Mouse (Mus musculus): ENCODE data around the gene Magi1. TPM values are rescaled to one million over a fixed set of nuclear protein-coding genes. Genes with fewer than 3 reads are reported as not detected.

The Magi1 gene
- polyA plus RNA-seq, 1 experiment = 39.5 TPM

DNA sequence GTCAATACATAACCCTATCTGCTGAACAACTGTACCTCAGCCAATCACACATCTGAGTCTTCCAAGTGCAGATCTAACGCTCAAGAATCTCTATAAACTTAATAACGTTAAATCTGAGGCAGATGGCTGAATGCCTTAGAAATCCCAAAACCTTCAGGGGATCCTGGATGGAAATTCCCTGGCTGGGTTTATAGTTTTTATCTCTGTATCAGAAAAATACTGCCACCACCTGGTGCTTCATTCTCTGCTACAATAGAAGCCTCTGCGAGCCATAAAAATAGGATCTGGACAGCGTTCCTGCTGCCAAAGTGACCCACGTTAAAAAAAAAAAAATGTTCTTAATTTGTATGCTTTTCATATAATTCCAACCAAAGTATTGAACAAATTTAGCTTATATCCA lies 162.2 kb downstream of the Magi1 start:
- Histone ChIP-seq H3K27ac (ENCODE audit: insufficient read depth, low read length) (no peak overlapping the region), H3K27me3 (ENCODE audit: control insufficient read depth, insufficient read depth, low read length) (no peaks in the 10 kb centered on the region), H3K4me3 (replicated peaks; ENCODE audit: insufficient read depth, low read depth, low read length) (no peak overlapping the region), H3K4me1 (ENCODE audit: control insufficient read depth, insufficient read depth, low read length) (peaks cover 17% of the 10 kb centered on the region)
- TF ChIP-seq CTCF (IDR thresholded peaks at IDR 0.05; ENCODE audit: borderline replicate concordance, insufficient read depth, low read depth, low read length) (no peak), POLR2A (IDR thresholded peaks at IDR 0.05; ENCODE audit: borderline replicate concordance, insufficient read depth, low read length) (no peak)
- 10% methylated on average over 5 of the region's 5 CpGs for WGBS
- peak in 1 of 2 experiments; percentile 57 for DNase-seq

DNA sequence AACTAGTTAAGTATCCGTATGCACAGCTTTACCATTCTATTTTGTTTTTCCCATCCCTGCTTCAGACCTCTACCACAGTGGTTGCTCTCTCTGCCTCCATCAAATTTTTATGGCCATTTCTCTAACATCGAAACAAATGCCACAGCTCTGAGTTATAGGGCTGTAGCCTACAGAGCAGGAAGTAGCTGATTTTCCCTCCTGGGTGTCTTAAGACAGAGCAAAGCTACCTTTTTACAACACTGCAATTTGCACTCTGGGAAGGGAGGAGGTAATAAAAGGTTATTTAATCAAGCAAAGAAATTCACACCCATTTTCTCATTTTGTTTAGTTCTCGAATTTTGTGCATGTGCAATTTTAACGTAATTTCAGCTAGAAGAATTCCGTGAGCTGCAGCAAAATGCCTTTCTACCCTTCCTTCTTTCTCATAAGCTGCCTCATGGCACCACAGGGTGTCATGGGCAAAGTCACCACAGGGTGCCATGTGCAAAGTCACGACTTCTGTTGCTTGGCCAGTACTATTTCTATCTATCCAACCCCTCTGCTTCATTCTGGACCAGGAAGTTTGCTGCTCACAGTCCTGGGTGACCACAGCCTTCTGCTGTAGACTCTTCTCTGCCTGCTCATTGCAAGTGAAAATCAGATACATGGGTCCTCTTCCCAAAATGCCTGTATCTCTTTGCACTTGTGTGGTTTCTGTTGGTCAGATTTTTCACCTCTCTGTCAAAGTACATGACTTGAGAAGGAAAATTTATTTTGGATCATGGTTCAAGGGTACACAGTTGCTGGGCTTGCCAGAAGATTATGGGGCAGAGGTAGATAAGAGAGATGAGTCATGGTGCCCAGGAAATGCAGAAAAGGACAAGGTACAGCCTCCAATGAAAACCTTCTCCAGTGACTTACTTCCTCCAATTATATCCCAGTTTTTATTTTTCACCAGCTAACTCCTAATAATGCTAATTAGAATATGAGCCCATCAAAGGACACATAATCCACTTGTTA lies 167.0 kb downstream of the Magi1 start:
- 55% methylated on average over 6 of the region's 6 CpGs for WGBS
- DNase-seq = peak; percentile 44 to 72
- H3K27me3 ChIP-seq (ENCODE audit: control insufficient read depth, insufficient read depth, low read length) = no peaks in the 10 kb centered on the region
- TF ChIP-seq POLR2A (IDR thresholded peaks at IDR 0.05; ENCODE audit: borderline replicate concordance, insufficient read depth, low read length) = no peak
- TF ChIP-seq CTCF (IDR thresholded peaks at IDR 0.05; ENCODE audit: borderline replicate concordance, insufficient read depth, low read depth, low read length) = no peak
- peaks cover 7% of the 10 kb centered on the region for H3K4me1 ChIP-seq (ENCODE audit: control insufficient read depth, insufficient read depth, low read length)
- no peak overlapping the region for H3K27ac ChIP-seq (ENCODE audit: insufficient read depth, low read length)
- no peak overlapping the region for H3K4me3 ChIP-seq (replicated peaks; ENCODE audit: insufficient read depth, low read depth, low read length)

DNA sequence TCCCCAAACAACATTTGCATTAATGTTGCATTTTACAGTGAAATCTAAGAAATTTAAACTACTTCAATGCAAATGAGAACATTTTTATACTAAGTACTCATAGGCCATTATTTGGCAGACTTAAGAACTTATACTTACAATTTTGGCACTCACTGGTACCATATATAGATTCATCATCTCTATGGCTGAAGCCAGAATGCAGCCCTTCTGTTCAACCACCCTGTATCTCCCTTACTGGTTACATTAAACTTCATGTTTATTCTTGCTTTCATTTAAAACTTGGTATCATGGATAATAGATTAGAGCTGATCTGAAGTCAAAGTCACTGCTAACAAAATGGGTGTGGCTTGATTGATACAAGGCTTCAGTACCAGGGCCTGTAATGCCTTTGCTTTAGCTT lies 171.9 kb downstream of the Magi1 start:
- Histone ChIP-seq H3K4me3 (replicated peaks; ENCODE audit: insufficient read depth, low read depth, low read length) (no peak overlapping the region), H3K27me3 (ENCODE audit: control insufficient read depth, insufficient read depth, low read length) (no peaks in the 10 kb centered on the region), H3K27ac (ENCODE audit: insufficient read depth, low read length) (no peak overlapping the region), H3K4me1 (ENCODE audit: control insufficient read depth, insufficient read depth, low read length) (peaks cover 2% of the 10 kb centered on the region; the same call in 1 of the 2 replicates)
- DNase-seq = no peak
- TF ChIP-seq CTCF (IDR thresholded peaks at IDR 0.05; ENCODE audit: borderline replicate concordance, insufficient read depth, low read depth, low read length) (no peak), POLR2A (IDR thresholded peaks at IDR 0.05; ENCODE audit: borderline replicate concordance, insufficient read depth, low read length) (no peak)

DNA sequence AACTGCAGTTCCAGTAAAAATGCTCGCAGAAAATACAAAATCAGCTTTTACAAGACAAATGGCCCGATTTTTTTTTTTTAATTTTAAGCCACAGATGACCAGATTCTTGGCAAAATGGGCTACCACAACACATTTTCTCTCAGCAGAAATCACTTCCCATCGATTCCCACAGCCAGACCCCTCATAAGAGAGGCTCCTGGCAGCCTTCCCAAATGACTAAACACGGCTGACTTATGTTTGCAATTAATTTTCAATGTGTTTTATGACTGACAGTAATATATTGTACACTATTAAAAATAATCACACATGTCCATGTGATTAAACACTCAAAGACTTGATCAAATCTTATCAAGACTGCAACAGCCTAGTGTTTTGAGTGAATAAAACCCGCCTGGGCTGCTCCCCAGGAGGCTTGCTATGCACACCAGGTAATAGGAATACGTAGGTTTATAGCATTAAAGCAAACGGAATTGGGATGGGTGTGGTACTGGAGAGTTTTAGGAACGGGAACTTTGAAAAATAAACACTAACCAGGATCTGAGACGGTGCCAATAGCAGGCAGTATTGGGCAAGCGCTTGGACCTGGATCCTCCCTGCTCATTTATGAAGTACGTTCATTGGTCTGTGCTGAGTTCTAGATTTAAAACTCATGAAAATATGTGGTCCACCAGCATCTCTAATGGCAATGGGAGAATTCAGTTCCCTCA lies 176.2 kb downstream of the Magi1 start:
- 37% methylated on average over 11 of the region's 11 CpGs for WGBS
- Histone ChIP-seq H3K4me1 (ENCODE audit: control insufficient read depth, insufficient read depth, low read length) (no peaks in the 10 kb centered on the region), H3K4me3 (replicated peaks; ENCODE audit: insufficient read depth, low read depth, low read length) (no peak overlapping the region), H3K27me3 (ENCODE audit: control insufficient read depth, insufficient read depth, low read length) (no peaks in the 10 kb centered on the region), H3K27ac (ENCODE audit: insufficient read depth, low read length) (no peak overlapping the region)
- TF ChIP-seq POLR2A (IDR thresholded peaks at IDR 0.05; ENCODE audit: borderline replicate concordance, insufficient read depth, low read length) = no peak
- TF ChIP-seq CTCF (IDR thresholded peaks at IDR 0.05; ENCODE audit: borderline replicate concordance, insufficient read depth, low read depth, low read length) = no peak
- DNase-seq = no peak

DNA sequence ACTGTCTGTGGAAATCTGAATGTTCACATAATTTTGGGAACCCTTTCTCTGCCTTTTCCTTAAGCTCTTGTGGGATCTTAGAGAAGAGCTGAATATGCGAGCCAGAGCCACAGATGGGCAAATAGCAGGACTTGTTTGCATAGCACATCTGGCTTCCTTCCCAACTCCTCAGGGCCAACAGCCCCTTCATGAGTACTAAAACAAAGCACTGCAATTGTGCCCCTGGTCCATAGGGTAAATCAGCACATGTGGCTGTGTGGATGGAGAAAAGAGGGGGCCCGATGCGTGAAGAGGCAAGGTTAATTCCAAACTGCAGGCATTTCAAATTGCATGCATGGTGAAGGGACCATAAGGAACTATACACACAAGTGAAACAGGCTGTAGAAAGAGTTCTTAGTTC lies 180.1 kb downstream of the Magi1 start:
- Histone ChIP-seq H3K27me3 (ENCODE audit: control insufficient read depth, insufficient read depth, low read length) (no peaks in the 10 kb centered on the region), H3K4me3 (replicated peaks; ENCODE audit: insufficient read depth, low read depth, low read length) (no peak overlapping the region), H3K4me1 (ENCODE audit: control insufficient read depth, insufficient read depth, low read length) (no peaks in the 10 kb centered on the region; the same call in 1 of the 2 replicates), H3K27ac (ENCODE audit: insufficient read depth, low read length) (no peak overlapping the region)
- 84% methylated on average over 3 of the region's 3 CpGs for WGBS
- no peak for DNase-seq
- TF ChIP-seq POLR2A (IDR thresholded peaks at IDR 0.05; ENCODE audit: borderline replicate concordance, insufficient read depth, low read length) (no peak), CTCF (IDR thresholded peaks at IDR 0.05; ENCODE audit: borderline replicate concordance, insufficient read depth, low read depth, low read length) (no peak)

DNA sequence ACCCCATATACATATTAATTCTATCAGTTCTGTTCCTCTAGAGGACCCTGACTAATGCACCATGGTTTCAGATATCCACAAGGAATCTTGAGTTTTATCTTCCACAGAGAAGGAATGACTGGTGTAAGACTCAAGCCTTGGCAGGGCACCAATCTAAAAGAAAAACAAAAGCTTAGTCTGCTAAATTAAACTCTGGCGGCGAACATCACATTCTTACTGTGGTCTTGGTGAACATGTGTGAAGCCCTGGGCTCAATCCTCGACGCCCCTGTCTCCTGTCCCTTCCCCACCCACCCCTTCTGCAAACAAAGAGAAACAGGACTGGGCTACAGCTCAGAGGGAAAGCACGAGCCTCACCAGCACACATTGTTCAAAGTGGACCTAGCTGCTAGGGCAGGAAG lies 182.5 kb downstream of the Magi1 start:
- 64% methylated on average over 5 of the region's 5 CpGs for WGBS

DNA sequence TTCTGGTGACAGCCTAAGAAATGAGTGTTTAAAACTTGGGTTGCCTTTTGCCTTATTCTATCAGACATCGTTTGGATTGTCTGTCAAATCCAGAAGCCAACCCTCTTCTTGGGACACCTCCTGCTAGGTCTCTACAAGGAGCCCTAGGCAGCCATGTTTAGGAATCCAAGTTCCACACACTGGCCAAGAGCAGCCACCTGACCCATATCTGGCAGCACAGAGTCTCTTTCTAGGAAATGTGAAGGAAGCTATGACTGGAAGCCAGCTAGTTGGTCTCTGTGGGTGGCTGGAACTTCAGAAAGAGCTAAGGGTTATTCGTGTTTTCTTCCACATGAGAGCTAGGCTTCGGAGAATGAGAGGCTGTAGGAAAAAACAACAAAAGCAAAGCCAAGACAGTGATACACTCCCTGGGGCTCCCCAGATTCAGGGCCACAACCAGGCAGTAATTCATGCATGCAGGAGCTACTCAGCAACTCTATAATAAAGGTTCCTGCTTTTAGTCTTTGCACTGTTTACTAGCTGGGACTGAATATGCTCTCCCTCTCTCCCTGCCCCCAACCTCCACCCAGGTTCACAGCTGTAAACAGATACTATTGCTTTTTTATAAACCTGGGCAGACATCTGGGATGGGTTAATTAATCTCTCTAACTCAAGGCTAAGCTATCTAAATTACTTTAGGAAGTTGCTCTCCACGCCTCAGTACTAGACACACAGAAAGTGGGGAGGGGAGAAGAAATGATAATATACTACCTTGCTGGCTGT lies 188.6 kb downstream of the Magi1 start:
- no peak for TF ChIP-seq POLR2A (IDR thresholded peaks at IDR 0.05; ENCODE audit: borderline replicate concordance, insufficient read depth, low read length)
- TF ChIP-seq CTCF (IDR thresholded peaks at IDR 0.05; ENCODE audit: borderline replicate concordance, insufficient read depth, low read depth, low read length) = no peak
- WGBS = 40% methylated on average over 4 of the region's 4 CpGs
- DNase-seq = no peak
- H3K27ac ChIP-seq (ENCODE audit: insufficient read depth, low read length) = no peak overlapping the region
- H3K4me3 ChIP-seq (replicated peaks; ENCODE audit: insufficient read depth, low read depth, low read length) = no peak overlapping the region
- no peaks in the 10 kb centered on the region; the same call in 1 of the 2 replicates for H3K4me1 ChIP-seq (ENCODE audit: control insufficient read depth, insufficient read depth, low read length)
- no peaks in the 10 kb centered on the region for H3K27me3 ChIP-seq (ENCODE audit: control insufficient read depth, insufficient read depth, low read length)

More for the DNA sequence above, 182.5 kb downstream of the Magi1 start:
- H3K27ac ChIP-seq (ENCODE audit: insufficient read depth, low read length) = no peak overlapping the region
- DNase-seq = no peak
- TF ChIP-seq CTCF (IDR thresholded peaks at IDR 0.05; ENCODE audit: borderline replicate concordance, insufficient read depth, low read depth, low read length) (no peak), POLR2A (IDR thresholded peaks at IDR 0.05; ENCODE audit: borderline replicate concordance, insufficient read depth, low read length) (no peak)
- H3K4me1 ChIP-seq (ENCODE audit: control insufficient read depth, insufficient read depth, low read length) = no peaks in the 10 kb centered on the region; the same call in 1 of the 2 replicates
- no peaks in the 10 kb centered on the region for H3K27me3 ChIP-seq (ENCODE audit: control insufficient read depth, insufficient read depth, low read length)
- no peak overlapping the region for H3K4me3 ChIP-seq (replicated peaks; ENCODE audit: insufficient read depth, low read depth, low read length)

All from cerebellum, adult 2 months (tissue).